Mouse (Mus musculus) yolk sac, embryonic 10.5 days (tissue): Measurements from ENCODE around the gene Gm11034.

Experiments
- DNase-seq: peaks from one replicate; pipeline ENCODE4 v3.0.0-alpha.2; 2017; ENCODE audit warnings: low spot score

Gm11034 gene

DNA sequence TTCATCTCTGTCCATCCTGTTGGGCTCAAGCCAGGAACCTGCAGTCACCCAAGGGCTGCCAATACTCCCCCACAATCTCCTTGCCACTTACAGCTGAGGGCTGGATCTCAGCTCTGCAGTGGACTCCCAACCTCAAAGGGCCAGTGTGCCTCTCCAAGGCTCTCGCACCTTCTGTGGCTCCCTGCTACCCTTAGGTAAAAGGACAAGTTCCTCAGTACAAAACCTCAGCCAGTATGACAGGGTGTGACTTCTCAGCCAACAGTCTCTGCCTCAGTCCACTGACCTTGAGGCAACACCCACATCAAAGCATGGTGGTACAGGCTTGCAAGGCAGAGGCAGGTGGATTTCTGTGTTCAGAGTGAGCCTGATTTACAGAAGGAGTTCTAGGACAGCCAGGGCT lies 1.6 kb downstream of the Gm11034 start:
- DNase-seq, result no peak

- no peak for DNase-seq
These were observed 2.7 kb downstream of the Gm11034 start for GRCm38 (mm10) chr8:72210710-72211109.

- no peak for DNase-seq
These were observed 3.2 kb downstream of the Gm11034 start for GRCm38 (mm10) chr8:72210222-72210621.

GRCm38 (mm10) chr8:72208582-72208981 lies 4.9 kb downstream of the Gm11034 start:
- no peak for DNase-seq

DNA sequence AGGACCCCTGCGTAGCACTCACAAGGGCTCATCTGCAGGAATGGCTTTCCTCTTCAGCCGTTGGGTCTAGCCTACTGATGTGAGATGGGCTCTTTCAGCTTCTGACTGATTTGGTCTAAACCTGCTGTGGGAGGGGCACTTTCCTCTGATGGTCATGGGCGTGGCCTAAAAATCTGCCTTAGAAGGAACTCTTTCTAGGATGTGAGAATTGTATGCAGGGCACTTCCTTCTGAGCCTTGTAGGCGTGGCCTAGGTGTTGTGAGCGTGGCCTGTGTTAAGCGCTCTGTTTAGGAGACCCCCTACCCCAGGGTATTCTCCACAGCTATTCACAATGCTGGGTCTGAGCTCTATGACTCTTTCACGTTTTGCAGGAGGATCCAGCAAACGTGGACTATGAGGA lies 15.4 kb downstream of the Gm11034 start:
- no peak for DNase-seq

DNA sequence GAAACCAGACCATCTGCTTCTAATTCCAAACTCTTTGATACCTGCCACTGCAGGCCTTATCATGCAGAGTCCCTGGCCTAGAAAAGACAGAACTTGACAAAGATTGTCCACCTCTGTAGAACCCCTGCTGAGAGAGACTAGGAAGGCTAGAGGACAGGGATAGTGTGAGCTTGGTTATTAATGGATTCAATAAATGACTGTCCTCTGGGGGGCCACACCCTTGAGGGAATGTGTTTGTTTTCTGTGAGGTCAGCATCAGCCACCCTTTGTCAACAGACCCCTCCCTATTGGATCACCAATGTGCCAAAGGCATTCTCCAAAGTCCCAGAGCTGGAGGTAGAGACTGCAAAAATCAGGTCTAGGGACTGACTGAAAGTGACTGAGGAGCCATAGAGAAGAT lies 21.4 kb downstream of the Gm11034 start:
- DNase-seq, result no peak

GRCm38 (mm10) chr8:72190215-72190539 lies 23.3 kb downstream of the Gm11034 start:
- DNase-seq, result no peak

DNA sequence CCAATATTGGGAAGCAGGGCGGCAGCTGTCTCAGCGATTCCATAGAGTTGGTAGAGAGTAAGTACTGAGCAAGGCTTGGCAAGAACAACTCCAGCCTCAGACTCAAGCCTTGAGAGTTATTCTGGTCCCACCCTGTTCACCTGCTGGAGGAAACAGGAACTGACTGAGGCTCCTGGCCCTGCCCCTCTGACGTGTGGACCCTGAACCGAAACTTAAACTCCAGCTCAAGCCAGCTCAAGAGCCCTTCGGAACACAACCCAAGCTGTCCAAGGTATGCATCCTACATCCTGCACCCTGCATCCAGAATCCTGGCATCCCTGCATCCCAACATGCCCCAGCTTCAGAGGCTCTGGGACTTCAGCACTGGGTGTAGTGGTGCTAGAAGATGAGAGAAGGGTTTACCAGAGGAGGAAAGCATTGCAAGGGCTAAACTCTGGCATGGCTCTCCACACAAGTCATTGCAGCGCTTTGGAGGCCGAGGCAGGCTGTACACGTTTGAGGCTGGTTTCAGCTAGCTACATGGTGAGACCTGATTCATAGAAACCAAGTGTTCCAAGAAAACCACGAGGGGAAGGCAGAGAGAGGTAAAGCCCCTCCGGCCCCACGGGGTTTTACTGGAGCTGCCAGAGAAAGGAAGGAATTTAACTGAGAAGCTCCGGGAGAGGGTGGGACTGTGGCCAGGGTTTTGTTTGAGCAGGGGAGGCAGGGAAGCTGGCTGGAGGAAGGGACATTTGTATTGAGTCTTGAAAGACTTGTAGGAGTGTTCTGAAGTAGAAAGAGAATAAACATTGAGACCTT lies 23.8 kb downstream of the Gm11034 start, which contains the start of gene Hsh2d:
Hsh2d (plus strand) TSS at position 222 of the 798 bp plus-strand sequence.
- DNase-seq, result peak; percentile 7

- DNase-seq, result no peak
These were observed 25.6 kb downstream of the Gm11034 start for GRCm38 (mm10) chr8:72187793-72188331.

DNA sequence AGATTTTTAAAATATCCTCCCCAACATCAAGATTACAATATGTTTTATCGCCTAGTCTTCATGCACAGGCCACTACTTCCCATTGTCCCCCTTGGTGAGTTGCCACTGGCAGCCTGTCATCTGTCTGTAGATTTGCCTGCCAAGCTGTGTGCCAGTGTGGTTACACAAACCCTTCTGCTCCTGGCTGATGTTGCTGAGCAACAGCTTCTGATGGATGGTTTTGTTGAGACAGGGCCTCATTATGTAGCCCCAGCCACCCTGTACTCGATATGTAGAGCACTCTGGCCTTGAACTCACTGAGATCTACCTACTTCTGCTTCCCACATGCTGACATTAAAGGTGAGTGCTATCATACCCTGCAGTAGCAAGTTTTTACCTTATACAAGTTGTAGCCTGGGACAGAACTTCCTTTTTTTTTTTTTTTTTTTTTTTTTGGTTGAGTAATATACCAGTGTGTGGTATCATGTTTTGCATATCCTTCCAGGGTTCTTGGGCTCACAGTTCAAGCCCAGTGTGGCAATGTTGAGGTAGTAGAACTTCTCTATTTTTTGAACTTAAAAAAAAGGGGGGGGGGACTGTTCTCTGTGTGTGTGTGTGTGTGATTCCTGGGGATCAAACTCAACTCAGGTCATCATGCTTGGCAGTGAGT lies 29.8 kb downstream of the Gm11034 start:
- DNase-seq, result no peak

DNA sequence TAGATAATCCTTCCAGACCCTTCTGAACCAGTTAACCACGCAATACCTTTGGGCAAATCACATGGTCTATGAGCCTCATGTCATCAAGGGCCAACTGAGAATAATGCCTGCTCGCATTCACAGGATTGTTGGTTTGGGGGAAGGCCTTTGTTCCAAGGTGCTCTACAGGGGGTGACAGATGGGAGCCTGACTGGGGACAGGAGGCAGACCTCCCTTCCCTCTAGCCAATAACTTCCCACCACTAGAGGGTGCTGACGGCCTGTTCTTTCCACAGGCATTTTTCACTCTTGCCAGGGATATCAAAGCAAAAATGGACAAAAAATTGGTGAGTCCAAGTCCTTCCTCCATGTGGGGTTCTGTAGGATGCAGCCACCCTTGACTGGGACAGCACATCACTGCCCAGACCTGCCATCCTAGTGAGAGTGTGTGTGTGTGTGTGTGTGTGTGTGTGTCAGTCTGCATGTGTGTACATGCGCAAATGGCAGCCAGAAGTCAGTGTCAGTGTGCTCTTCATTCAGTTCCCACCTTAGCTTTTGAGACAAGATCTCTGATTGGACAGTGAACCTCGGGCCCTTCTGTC lies 36.0 kb downstream of the Gm11034 start:
- DNase-seq, result peak; percentile 22

DNA sequence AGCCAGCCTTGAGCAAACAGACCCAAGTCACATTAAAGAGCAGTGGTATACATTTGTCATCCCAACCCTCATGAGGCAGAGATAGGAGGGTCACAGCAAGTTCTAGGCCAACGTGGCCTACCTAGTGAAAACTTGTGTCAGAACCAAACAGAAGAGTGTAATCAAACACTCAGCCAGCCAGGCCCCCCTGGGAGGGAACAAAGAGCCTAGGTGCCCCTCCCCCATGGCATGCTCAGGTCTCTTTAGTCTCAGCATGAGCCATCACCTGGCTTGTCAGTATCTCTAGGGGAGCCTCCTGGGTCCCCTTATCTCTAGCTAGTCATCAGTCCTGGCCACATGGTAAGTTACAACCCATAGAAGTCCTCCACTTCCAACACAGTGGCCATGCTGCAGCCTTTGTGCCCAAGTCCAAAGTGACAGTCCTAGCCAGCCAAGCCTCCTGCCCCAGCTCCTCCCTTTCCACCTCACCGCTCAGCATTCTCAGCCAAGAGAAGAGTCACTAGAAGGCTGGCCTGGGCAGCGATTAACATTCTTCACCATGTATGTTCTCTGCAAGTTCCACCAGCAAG lies 43.7 kb downstream of the Gm11034 start:
- DNase-seq, result peak; percentile 76

DNA sequence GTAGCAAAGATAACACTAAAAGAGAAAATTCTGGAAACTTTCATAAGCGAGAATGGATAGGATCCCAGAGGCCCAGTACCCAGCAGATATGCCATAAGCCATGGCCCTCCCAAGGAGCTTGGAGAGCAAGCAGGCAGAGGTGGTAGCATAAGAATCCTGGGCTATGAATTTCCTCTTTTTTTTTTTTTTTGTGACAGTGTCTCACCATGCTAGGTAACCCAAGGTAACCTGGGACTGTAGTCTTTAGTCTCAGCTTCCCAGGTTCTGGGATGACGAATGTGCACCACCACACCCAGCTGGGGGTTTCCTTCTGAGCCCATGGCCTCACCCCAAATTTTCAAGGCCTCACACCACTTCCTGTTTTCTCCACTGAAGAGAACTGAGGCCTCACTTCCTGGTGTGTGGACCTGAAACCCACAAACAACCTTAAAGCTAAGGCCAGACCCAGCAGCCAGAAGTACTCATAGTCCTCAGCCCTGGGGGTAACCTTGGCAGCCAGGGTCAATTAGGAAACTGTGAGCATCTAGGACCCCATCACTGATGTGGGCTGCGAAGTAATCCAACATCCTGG lies 44.3 kb downstream of the Gm11034 start:
- no peak for DNase-seq
